Comparison of ENCODE assay signal across 8 mouse cellular contexts in the genomic region with DNA sequence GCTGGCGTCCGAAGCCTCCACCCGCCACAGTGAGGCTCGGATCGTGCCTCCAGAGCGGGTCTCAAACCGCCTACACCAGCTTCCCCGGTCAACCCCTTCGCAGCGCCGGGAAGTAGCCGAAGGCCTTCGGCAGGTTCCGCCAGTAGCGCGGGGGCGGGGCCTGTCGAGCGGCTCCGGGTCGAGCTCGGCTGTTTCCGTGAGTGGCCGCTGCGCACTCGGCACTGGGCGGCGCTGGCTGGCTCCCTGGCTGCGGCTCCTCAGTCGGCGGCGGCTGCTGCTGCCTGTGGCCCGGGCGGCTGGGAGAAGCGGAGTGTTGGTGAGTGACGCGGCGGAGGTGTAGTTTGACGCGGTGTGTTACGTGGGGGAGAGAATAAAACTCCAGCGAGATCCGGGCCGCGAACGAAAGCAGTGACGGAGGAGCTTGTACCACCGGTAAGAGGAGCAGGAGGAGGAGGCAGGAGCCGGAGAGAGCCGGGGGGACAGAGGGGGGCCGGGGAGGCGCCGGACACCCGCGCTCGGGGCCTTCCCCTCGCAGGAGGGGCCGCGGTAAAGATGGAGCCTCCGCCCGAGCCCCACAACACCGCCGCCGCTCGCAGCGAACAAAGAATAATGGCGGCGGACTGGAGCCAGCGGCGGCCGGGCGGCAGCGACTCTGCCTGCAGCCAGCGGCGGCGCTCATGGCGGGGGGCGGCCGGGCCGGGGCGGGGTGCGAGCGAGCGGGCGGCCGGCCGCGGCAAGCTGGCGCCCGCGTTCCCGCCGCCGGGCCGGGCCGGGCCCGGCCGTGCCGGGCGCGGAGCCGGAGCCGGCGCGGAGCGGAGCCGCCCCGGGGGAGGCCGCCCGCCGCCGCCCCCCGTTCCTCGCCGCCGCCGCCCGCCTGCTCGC. TPM values are rescaled to one million over a fixed set of nuclear protein-coding genes. Genes with fewer than 3 reads are reported as not detected.
DNase-seq lines count a peak whose midpoint lies in the region; ATAC-seq lines count a peak whose summit lies in the region.

Gene Creb1, plus strand, starts transcription at position 57 of the 882 bp plus-strand sequence.

- peak; percentile 94 for ATAC-seq in heart, embryonic 13.5 days (ENCODE audit: extremely low read depth, insufficient number of reproducible peaks, low FRiP score, low TSS enrichment)
- ATAC-seq in liver, embryonic 12.5 days = peak; percentile 93
- peak; percentile 97 for ATAC-seq in stomach, embryonic 15.5 days (ENCODE audit: insufficient read depth, low FRiP score, low read depth)

- peak within 1 kb of the TSS; percentile 98 for H3K4me3 ChIP-seq in brown adipose tissue, adult 24 weeks (ENCODE audit: insufficient read depth, low read depth, low read length)
- peak within 1 kb of the TSS; percentile 96 for H3K4me3 ChIP-seq in heart, embryonic 13.5 days
- H3K4me3 ChIP-seq in liver, embryonic 12.5 days = peak within 1 kb of the TSS; percentile 90
- peak within 1 kb of the TSS; percentile 85 for H3K4me3 ChIP-seq in stomach, embryonic 15.5 days (replicated peaks)

- H3K36me3 ChIP-seq in heart, embryonic 13.5 days = peaks cover 6% of the 10 kb centered on the region
- peaks cover 10% of the 10 kb centered on the region for H3K36me3 ChIP-seq in liver, embryonic 12.5 days
- H3K36me3 ChIP-seq in stomach, embryonic 15.5 days = no peaks in the 10 kb centered on the region

- H3K4me2 ChIP-seq in heart, embryonic 13.5 days = peak within 1 kb of the TSS; percentile 97
- H3K4me2 ChIP-seq in liver, embryonic 12.5 days = peak within 1 kb of the TSS; percentile 93
- peak within 1 kb of the TSS; percentile 61 for H3K4me2 ChIP-seq in stomach, embryonic 15.5 days

- WGBS in heart, embryonic 13.5 days = under 1% methylated on average over 77 of the region's 119 CpGs
- WGBS in liver, embryonic 12.5 days (ENCODE audit: insufficient replicate concordance) = under 1% methylated on average over 80 of the region's 119 CpGs
- WGBS in stomach, embryonic 15.5 days = under 1% methylated on average over 87 of the region's 119 CpGs

- peak within 1 kb of the TSS; percentile 89 for H3K27ac ChIP-seq in brown adipose tissue, adult 24 weeks (replicated peaks; ENCODE audit: low read depth, low read length)
- H3K27ac ChIP-seq in heart, embryonic 13.5 days (replicated peaks) = peak within 1 kb of the TSS; percentile 100
- H3K27ac ChIP-seq in liver, embryonic 12.5 days = peak within 1 kb of the TSS; percentile 100
- H3K27ac ChIP-seq in stomach, embryonic 15.5 days = peak within 1 kb of the TSS; percentile 100

- H3K9ac ChIP-seq in heart, embryonic 13.5 days = peak within 1 kb of the TSS; percentile 99
- peak within 1 kb of the TSS; percentile 96 for H3K9ac ChIP-seq in liver, embryonic 12.5 days
- peak within 1 kb of the TSS; percentile 99 for H3K9ac ChIP-seq in stomach, embryonic 15.5 days

- DNase-seq in CD4-positive, CD25-positive, alpha-beta regulatory T cell, adult 2 months (ENCODE audit: low read depth, low spot score) = peak; percentile 98
- DNase-seq in fat pad, adult 2 months (ENCODE audit: extremely low read depth, low read depth, low spot score) = peak; percentile 40
- peak; percentile 99 for DNase-seq in kidney, postnatal 10 days
- DNase-seq in natural killer cell, adult 2 months (ENCODE audit: low spot score in 2 of 2) = peak; percentile 97 to 98

- peaks cover 3% of the 10 kb centered on the region for H3K4me1 ChIP-seq in brown adipose tissue, adult 24 weeks (ENCODE audit: control insufficient read depth, insufficient read depth, insufficient read length, low read length)
- peaks cover 40% of the 10 kb centered on the region for H3K4me1 ChIP-seq in heart, embryonic 13.5 days
- peaks cover 52% of the 10 kb centered on the region for H3K4me1 ChIP-seq in liver, embryonic 12.5 days
- H3K4me1 ChIP-seq in stomach, embryonic 15.5 days = peaks cover 9% of the 10 kb centered on the region

- H3K27me3 ChIP-seq in heart, embryonic 13.5 days (replicated peaks) = no peaks in the 10 kb centered on the region
- no peaks in the 10 kb centered on the region for H3K27me3 ChIP-seq in liver, embryonic 12.5 days (replicated peaks)
- no peaks in the 10 kb centered on the region for H3K27me3 ChIP-seq in stomach, embryonic 15.5 days (replicated peaks)

- no peaks in the 10 kb centered on the region for H3K9me3 ChIP-seq in heart, embryonic 13.5 days
- H3K9me3 ChIP-seq in liver, embryonic 12.5 days (replicated peaks) = no peaks in the 10 kb centered on the region
- no peaks in the 10 kb centered on the region for H3K9me3 ChIP-seq in stomach, embryonic 15.5 days

RNA-seq across cellular contexts. Expression of gene Creb1, which starts in this region (rescaled TPM):
- polyA plus RNA-seq in brown adipose tissue, adult 24 weeks (2012; ENCODE audit: insufficient read depth, insufficient read length, missing spikeins) = 9.8 and 14.3 TPM in 2 replicates
- polyA plus RNA-seq in heart, embryonic 13.5 days (2015; fragmentation: Nextera tagmentation; extraction: Ambion mirVana) = 18.7 and 20.8 TPM in 2 replicates
- 19.4 and 20.9 TPM in 2 replicates for polyA plus RNA-seq in liver, embryonic 12.5 days (2016; fragmentation: Nextera tagmentation; extraction: Ambion mirVana)
- 27.2 and 27.5 TPM in 2 replicates for polyA plus RNA-seq in stomach, embryonic 15.5 days (2015; fragmentation: Nextera tagmentation; extraction: Ambion mirVana)

Comparison
In these comparisons a context has a peak if more than half of its experiments do, and no peak if none do; other contexts are left out.
1. Peak in every context shown above with its lines: DNase-seq, ATAC-seq, H3K4me3 ChIP-seq and H3K27ac ChIP-seq.
2. DNase-seq: peak in every context shown above with its lines; median percentile 99 in kidney, postnatal 10 days; 98 in CD4-positive, CD25-positive, alpha-beta regulatory T cell, adult 2 months; 98 in natural killer cell, adult 2 months; 40 in fat pad, adult 2 months.